Mouse (Mus musculus) neural tube, embryonic 15.5 days (tissue): ENCODE data around the gene Itsn2. TPM values are rescaled to one million over a fixed set of nuclear protein-coding genes. Genes with fewer than 3 reads are reported as not detected.

Experiments used
- ATAC-seq: fragments of 200-750 bp; cut with Nextera tagmentation; 2 replicates; pipeline ENCODE4 v1.8.0; 2017; ENCODE audit warnings: mild to moderate bottlenecking, moderate TSS enrichment, moderate library complexity; ENCODE audit not compliant: low FRiP score
- H3K27ac ChIP-seq: fragments of 300-500 bp; sonication (generic); replicated peaks from 2 replicates; pipeline ENCODE4 v1.5.1; 2015; ENCODE audit warnings: mild to moderate bottlenecking, inconsistent platforms
- H3K27me3 ChIP-seq: fragments of 300-500 bp; sonication (generic); replicated peaks from 2 replicates; pipeline ENCODE4 v1.6.1; 2015; ENCODE audit warnings: inconsistent platforms
- H3K36me3 ChIP-seq: fragments of 300-500 bp; sonication (generic); 2 replicates; pipeline ENCODE4 v1.6.1; 2015; ENCODE audit warnings: inconsistent platforms
- H3K4me1 ChIP-seq: fragments of 300-500 bp; sonication (generic); 2 replicates; pipeline ENCODE4 v1.6.1; 2015; ENCODE audit warnings: inconsistent platforms
- H3K4me2 ChIP-seq: fragments of 300-500 bp; sonication (generic); 2 replicates; pipeline ENCODE4 v1.6.1; 2015; ENCODE audit warnings: inconsistent platforms, mild to moderate bottlenecking, moderate library complexity
- H3K4me3 ChIP-seq: fragments of 300-500 bp; sonication (generic); replicated peaks from 2 replicates; pipeline ENCODE4 v1.5.1; 2015; ENCODE audit warnings: mild to moderate bottlenecking, inconsistent platforms
- H3K9ac ChIP-seq: fragments of 300-500 bp; sonication (generic); replicated peaks from 2 replicates; pipeline ENCODE4 v1.6.1; 2015; ENCODE audit warnings: mild to moderate bottlenecking, inconsistent platforms
- H3K9me3 ChIP-seq: fragments of 300-500 bp; sonication (generic); replicated peaks from 2 replicates; pipeline ENCODE4 v1.6.1; 2016; ENCODE audit warnings: inconsistent platforms
- WGBS: fragments of 180-500 bp; shearing (Covaris S2); methylation state at CpG from one replicate; pipeline ENCODE4 v1.1.7; 2015; ENCODE audit warnings: mixed read lengths; 5-methylcytosine and 5-hydroxymethylcytosine counted together
- polyA plus RNA-seq: library from polyadenylated mRNA; unstranded; fragments of >200 nt; fragmentation: Nextera tagmentation; extraction: Ambion mirVana; gene quantifications from 2 replicates; pipeline ENCODE4 v1.2.1, GENCODE M21; 2015

Gene Itsn2
- polyA plus RNA-seq, 1 experiment from 2014 or later = 22.4 TPM

- 69% methylated on average over 4 of the region's 4 CpGs for WGBS
- ATAC-seq = no peak
- Histone ChIP-seq H3K4me3 (no peak overlapping the region), H3K9ac (no peak overlapping the region), H3K27ac (no peak overlapping the region), H3K4me2 (no peak overlapping the region), H3K4me1 (peaks cover 3% of the 10 kb centered on the region; the same call in 1 of the 2 replicates), H3K36me3 (no peaks in the 10 kb centered on the region), H3K9me3 (no peaks in the 10 kb centered on the region), H3K27me3 (no peaks in the 10 kb centered on the region)
Observed at GRCm38 (mm10) chr12:4599713-4600112, 7.3 kb downstream of the Itsn2 start.

GRCm38 (mm10) chr12:4606625-4607024, 14.2 kb downstream of the Itsn2 start:
- Histone ChIP-seq H3K27ac (no peak overlapping the region), H3K4me1 (no peaks in the 10 kb centered on the region), H3K36me3 (no peaks in the 10 kb centered on the region), H3K4me2 (no peak overlapping the region), H3K9me3 (no peaks in the 10 kb centered on the region), H3K9ac (no peak overlapping the region), H3K4me3 (no peak overlapping the region), H3K27me3 (no peaks in the 10 kb centered on the region)
- no peak for ATAC-seq
- 53% methylated on average over 3 of the region's 3 CpGs for WGBS

- Histone ChIP-seq H3K27ac (no peak overlapping the region), H3K9ac (no peak overlapping the region), H3K4me3 (no peak overlapping the region), H3K4me2 (no peak overlapping the region), H3K27me3 (no peaks in the 10 kb centered on the region), H3K36me3 (no peaks in the 10 kb centered on the region), H3K9me3 (no peaks in the 10 kb centered on the region), H3K4me1 (no peaks in the 10 kb centered on the region)
- 76% methylated on average over 2 of the region's 2 CpGs for WGBS
- ATAC-seq = no peak
Observed at GRCm38 (mm10) chr12:4614722-4615121, 22.3 kb downstream of the Itsn2 start.

DNA sequence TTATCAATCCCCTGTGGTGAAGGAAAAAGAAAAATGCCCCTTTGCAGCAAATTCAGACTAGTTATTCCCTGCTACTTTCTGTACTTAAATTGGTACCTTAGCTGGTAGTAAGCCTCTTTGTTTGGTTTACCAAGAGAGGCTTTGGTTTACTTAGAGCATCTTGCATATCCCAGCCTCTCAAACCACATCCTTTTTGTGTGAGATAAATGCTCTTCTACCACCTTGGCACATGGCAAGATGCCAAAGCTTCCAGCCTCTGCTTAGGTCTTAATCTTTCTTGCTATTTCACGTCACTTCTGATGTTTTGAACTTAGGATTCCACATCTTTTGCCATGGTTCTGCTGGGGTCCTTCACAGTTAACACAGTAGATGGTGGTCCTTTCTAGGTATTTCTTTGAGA, 31.8 kb downstream of the Itsn2 start:
- ATAC-seq = no peak
- no peaks in the 10 kb centered on the region for H3K9me3 ChIP-seq
- H3K4me1 ChIP-seq = no peaks in the 10 kb centered on the region
- WGBS = 82% methylated on average over 1 of the region's 1 CpGs
- no peak overlapping the region for H3K4me2 ChIP-seq
- H3K27ac ChIP-seq = no peak overlapping the region
- H3K4me3 ChIP-seq = no peak overlapping the region
- 0 out of 2 replicates have a peak, but pooled peaks cover 2% of the 10 kb centered on the region for H3K36me3 ChIP-seq
- H3K9ac ChIP-seq = no peak overlapping the region
- H3K27me3 ChIP-seq = no peaks in the 10 kb centered on the region

DNA sequence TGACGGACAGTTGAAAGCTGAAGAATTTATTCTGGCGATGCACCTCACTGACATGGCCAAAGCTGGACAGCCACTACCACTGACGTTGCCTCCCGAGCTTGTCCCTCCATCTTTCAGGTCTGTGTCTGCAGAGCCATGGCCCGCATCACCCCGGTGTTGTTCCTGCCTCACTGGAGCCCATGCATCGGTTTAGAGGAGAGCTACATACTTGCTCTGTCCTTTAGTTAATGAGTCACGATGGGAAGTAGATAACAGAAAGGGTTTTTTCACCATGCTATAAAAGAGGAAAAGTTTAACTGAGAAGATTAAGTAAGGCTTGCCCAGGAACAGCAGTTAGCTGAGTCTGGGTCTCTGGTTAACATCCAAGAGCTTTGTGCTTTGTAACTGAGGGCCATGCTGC, 40.5 kb downstream of the Itsn2 start:
- no peaks in the 10 kb centered on the region for H3K9me3 ChIP-seq
- ATAC-seq = no peak
- no peaks in the 10 kb centered on the region for H3K27me3 ChIP-seq
- no peaks in the 10 kb centered on the region for H3K4me1 ChIP-seq
- H3K27ac ChIP-seq = no peak overlapping the region
- 86% methylated on average over 8 of the region's 8 CpGs for WGBS
- H3K4me3 ChIP-seq = no peak overlapping the region
- no peak overlapping the region for H3K4me2 ChIP-seq
- H3K9ac ChIP-seq = no peak overlapping the region
- H3K36me3 ChIP-seq = peaks cover 57% of the 10 kb centered on the region

DNA sequence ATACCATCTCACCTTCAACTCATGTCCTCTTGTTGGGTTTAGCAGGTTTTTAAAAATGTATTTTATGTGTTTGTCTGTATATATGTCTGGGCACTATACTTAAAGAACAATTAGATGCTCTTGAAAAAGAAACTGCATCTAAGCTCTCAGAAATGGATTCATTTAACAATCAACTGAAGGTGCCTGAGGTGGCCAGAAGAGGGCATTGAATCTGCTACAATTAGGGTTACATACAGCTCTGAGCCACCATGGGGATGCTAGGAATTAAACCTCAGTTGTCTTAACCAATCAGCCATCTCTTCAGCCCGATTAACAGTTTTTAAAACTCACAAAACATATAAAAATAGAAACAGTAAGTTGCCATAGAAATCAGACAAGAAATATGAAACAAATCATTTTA, 46.0 kb downstream of the Itsn2 start:
- no peak overlapping the region for H3K4me2 ChIP-seq
- no peaks in the 10 kb centered on the region for H3K27me3 ChIP-seq
- H3K9me3 ChIP-seq = no peaks in the 10 kb centered on the region
- no peak overlapping the region for H3K9ac ChIP-seq
- H3K27ac ChIP-seq = no peak overlapping the region
- no peak overlapping the region for H3K4me3 ChIP-seq
- no peak for ATAC-seq
- peaks cover 54% of the 10 kb centered on the region for H3K36me3 ChIP-seq
- 97% methylated on average over 1 of the region's 1 CpGs for WGBS
- H3K4me1 ChIP-seq = no peaks in the 10 kb centered on the region

- Histone ChIP-seq H3K27me3 (no peaks in the 10 kb centered on the region), H3K4me2 (no peak overlapping the region), H3K9me3 (no peaks in the 10 kb centered on the region), H3K4me1 (no peaks in the 10 kb centered on the region), H3K4me3 (no peak overlapping the region), H3K9ac (no peak overlapping the region), H3K36me3 (peaks cover 49% of the 10 kb centered on the region), H3K27ac (no peak overlapping the region)
- no peak for ATAC-seq
- WGBS = 100% methylated on average over 1 of the region's 1 CpGs
Observed at GRCm38 (mm10) chr12:4640737-4641136, 48.3 kb downstream of the Itsn2 start.

- 95% methylated on average over 2 of the region's 2 CpGs for WGBS
- no peak for ATAC-seq
- Histone ChIP-seq H3K4me3 (no peak overlapping the region), H3K36me3 (peaks cover 50% of the 10 kb centered on the region), H3K27me3 (no peaks in the 10 kb centered on the region), H3K4me1 (no peaks in the 10 kb centered on the region), H3K4me2 (no peak overlapping the region), H3K9ac (no peak overlapping the region), H3K9me3 (no peaks in the 10 kb centered on the region), H3K27ac (no peak overlapping the region)
Observed at GRCm38 (mm10) chr12:4656813-4657212, 64.4 kb downstream of the Itsn2 start.

- 88% methylated on average over 7 of the region's 7 CpGs for WGBS
- Histone ChIP-seq H3K27me3 (no peaks in the 10 kb centered on the region), H3K27ac (no peak overlapping the region), H3K4me1 (no peaks in the 10 kb centered on the region), H3K9me3 (no peaks in the 10 kb centered on the region), H3K4me3 (no peak overlapping the region), H3K36me3 (peaks cover 40% of the 10 kb centered on the region), H3K9ac (no peak overlapping the region), H3K4me2 (no peak overlapping the region)
- no peak for ATAC-seq
Observed at GRCm38 (mm10) chr12:4664929-4665674, 72.7 kb downstream of the Itsn2 start.

- Histone ChIP-seq H3K9me3 (no peaks in the 10 kb centered on the region), H3K4me3 (no peak overlapping the region), H3K4me2 (no peak overlapping the region), H3K36me3 (peaks cover 43% of the 10 kb centered on the region), H3K27ac (no peak overlapping the region), H3K9ac (no peak overlapping the region), H3K27me3 (no peaks in the 10 kb centered on the region), H3K4me1 (no peaks in the 10 kb centered on the region)
- WGBS = 82% methylated on average over 5 of the region's 5 CpGs
- ATAC-seq = no peak
Observed at GRCm38 (mm10) chr12:4665675-4666037, 73.2 kb downstream of the Itsn2 start.

DNA sequence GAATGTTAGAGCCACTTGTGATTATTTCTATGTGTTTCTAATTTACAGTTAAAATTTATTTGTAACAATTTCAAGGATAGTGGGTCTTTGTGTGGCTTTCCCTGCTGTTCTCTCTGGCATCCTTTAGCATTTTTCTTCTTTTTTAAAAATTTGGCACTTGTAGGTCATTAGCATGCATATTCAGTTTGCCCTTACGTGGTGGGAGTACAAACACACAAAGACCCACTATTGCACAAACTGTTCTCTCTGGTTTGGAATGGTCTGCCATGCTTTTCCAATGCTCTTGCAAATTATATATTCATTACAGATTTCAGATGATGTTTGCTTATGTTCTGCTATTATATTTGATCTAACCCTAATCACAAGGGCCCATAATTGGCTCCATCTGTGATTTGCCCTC, 83.9 kb downstream of the Itsn2 start:
- no peak overlapping the region for H3K4me2 ChIP-seq
- no peak overlapping the region for H3K27ac ChIP-seq
- no peaks in the 10 kb centered on the region for H3K9me3 ChIP-seq
- no peak overlapping the region for H3K4me3 ChIP-seq
- no peak overlapping the region for H3K9ac ChIP-seq
- H3K27me3 ChIP-seq = no peaks in the 10 kb centered on the region
- H3K4me1 ChIP-seq = no peaks in the 10 kb centered on the region
- WGBS = 74% methylated on average over 1 of the region's 1 CpGs
- ATAC-seq = no peak
- H3K36me3 ChIP-seq = peaks cover 38% of the 10 kb centered on the region

GRCm38 (mm10) chr12:4679971-4680370, 87.5 kb downstream of the Itsn2 start:
- Histone ChIP-seq H3K27ac (no peak overlapping the region), H3K4me1 (no peaks in the 10 kb centered on the region), H3K36me3 (peaks cover 13% of the 10 kb centered on the region; the same call in 1 of the 2 replicates), H3K9ac (no peak overlapping the region), H3K27me3 (no peaks in the 10 kb centered on the region), H3K9me3 (no peaks in the 10 kb centered on the region), H3K4me2 (no peak overlapping the region), H3K4me3 (no peak overlapping the region)
- no peak for ATAC-seq
- WGBS = 81% methylated on average over 4 of the region's 4 CpGs
